Mouse (Mus musculus) kidney, adult 11 months (tissue): ENCODE results near the gene Mafg.

Experiments
- DNase-seq: peaks from one replicate; pipeline ENCODE4 v3.0.0; 2022

Mafg gene

GRCm38 (mm10) chr11:120643601-120643987, 10.2 kb upstream of the Mafg start, which contains the start of gene Pycr1:
TSS of gene Pycr1 (minus strand) at chr11:120643769.
- DNase-seq, result peak; percentile 92

- DNase-seq, result no peak
Observed at GRCm38 (mm10) chr11:120642939-120643600, 9.7 kb upstream of the Mafg start.

GRCm38 (mm10) chr11:120641869-120642268, 8.5 kb upstream of the Mafg start:
- no peak for DNase-seq

- no peak for DNase-seq
Observed at GRCm38 (mm10) chr11:120641255-120641654, 7.9 kb upstream of the Mafg start.

- no peak for DNase-seq
Observed at GRCm38 (mm10) chr11:120634810-120635209, 1.4 kb upstream of the Mafg start.

GRCm38 (mm10) chr11:120632559-120633519, 561 bp downstream of the Mafg start:
- peak; percentile 86 for DNase-seq

- DNase-seq, result no peak
Observed at GRCm38 (mm10) chr11:120631726-120632448, 1.5 kb downstream of the Mafg start.

- peak; percentile 80 for DNase-seq
Observed at GRCm38 (mm10) chr11:120630881-120631725, 2.3 kb downstream of the Mafg start.

GRCm38 (mm10) chr11:120630401-120630871, 3.0 kb downstream of the Mafg start:
- DNase-seq, result peak; percentile 90

GRCm38 (mm10) chr11:120629911-120630310, 3.5 kb downstream of the Mafg start:
- peak; percentile 66 for DNase-seq

GRCm38 (mm10) chr11:120629341-120629730, 4.1 kb downstream of the Mafg start:
- peak; percentile 77 for DNase-seq

- DNase-seq, result no peak
Observed at GRCm38 (mm10) chr11:120628601-120629340, 4.6 kb downstream of the Mafg start.

- no peak for DNase-seq
Observed at GRCm38 (mm10) chr11:120627468-120628300, 5.7 kb downstream of the Mafg start.

- no peak for DNase-seq
Observed at GRCm38 (mm10) chr11:120626785-120627467, 6.5 kb downstream of the Mafg start.

GRCm38 (mm10) chr11:120625152-120625775, 8.1 kb downstream of the Mafg start, which contains the start of gene Sirt7:
TSS of gene Sirt7 (minus strand) at chr11:120625240.
- DNase-seq, result no peak

- peak; percentile 83 for DNase-seq
Observed at GRCm38 (mm10) chr11:120624680-120625111, 8.7 kb downstream of the Mafg start.

- DNase-seq, result peak; percentile 72
Observed at GRCm38 (mm10) chr11:120623961-120624679, 9.3 kb downstream of the Mafg start.

GRCm38 (mm10) chr11:120622805-120623204, 10.6 kb downstream of the Mafg start:
- no peak for DNase-seq
